Mouse (Mus musculus) heart, adult 2 months (tissue): Measurements from ENCODE around the gene Prkcz.

Experiments used
- CTCF ChIP-seq: fragments of 200-600 bp; IDR thresholded peaks from 2 replicates; pipeline ENCODE4 v1.8.1; 2022; ENCODE audit warnings: antibody characterized with exemption, mild to moderate bottlenecking, moderate library complexity
- EP300 ChIP-seq: fragments of 200-500 bp; IDR thresholded peaks from 2 replicates; pipeline ENCODE4 v1.6.1; 2011; ENCODE audit warnings: low read depth, low read length, control low read depth; ENCODE audit not compliant: insufficient read depth

DNA sequence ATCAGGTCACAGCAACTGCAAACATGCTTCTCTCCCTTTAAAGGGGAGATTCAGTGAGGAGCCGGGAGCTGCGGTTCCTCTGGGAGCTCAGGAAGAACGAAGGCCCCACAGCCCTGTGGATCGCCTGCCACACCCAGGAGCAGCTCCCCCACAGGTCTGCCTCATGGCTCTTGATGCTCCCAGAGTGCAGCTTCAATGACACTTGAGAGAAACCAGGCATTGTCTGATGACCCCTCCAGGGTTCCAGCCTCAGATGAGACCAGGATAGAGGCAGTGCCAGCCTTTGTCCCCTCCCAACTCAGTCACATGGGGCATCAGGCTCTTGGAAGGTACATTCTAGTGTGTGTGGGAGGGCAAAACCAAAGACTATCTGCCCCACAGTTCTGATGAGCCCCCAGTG, 59.2 kb downstream of the Prkcz start:
- TF ChIP-seq CTCF (no peak), EP300 (no peak)
